Mouse (Mus musculus): ENCODE data around the gene Ttc34.

- no peak for TF ChIP-seq CTCF (IDR thresholded peaks at IDR 0.05; ENCODE audit: low read depth, low read length)
- no peak for TF ChIP-seq POLR2A (IDR thresholded peaks at IDR 0.05; ENCODE audit: borderline replicate concordance, low read depth, low read length)
These were observed 58.3 kb downstream of the Ttc34 start for GRCm38 (mm10) chr4:154895549-154895948.
